Mouse (Mus musculus): ENCODE results near the gene Cyb5r3. TPM values are rescaled to one million over a fixed set of nuclear protein-coding genes. Genes with fewer than 3 reads are reported as not detected.

Gene Cyb5r3
- polyA plus RNA-seq, 1 experiment from 2014 or later = 270 TPM

DNA sequence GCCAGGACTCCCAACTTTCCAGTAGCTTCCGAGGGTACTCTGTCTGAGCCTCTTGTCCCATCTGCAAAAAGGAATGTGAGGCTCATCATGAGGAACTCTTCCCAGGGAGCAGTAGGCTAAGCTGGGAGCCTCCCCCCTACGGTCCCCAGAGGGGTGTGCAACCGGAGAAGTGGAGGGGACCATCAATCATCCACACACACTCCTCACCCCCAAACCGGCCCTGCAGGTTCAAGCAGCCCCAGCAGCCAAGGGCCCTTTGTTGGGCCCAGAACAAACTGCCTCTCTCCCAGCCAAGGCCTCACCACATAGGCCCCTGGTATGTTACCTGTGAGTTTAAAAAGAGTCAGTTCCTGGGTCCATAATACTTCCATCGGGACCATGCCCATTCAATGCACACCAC, 5.3 kb downstream of the Cyb5r3 start:
- Histone ChIP-seq H3K4me3 (no peak overlapping the region), H3K27me3 (ENCODE audit: insufficient read depth, poor library complexity, severe bottlenecking) (peaks cover 5% of the 10 kb centered on the region; the same call in 1 of the 2 replicates), H3K4me1 (replicated peaks) (peaks cover 66% of the 10 kb centered on the region), H3K9me3 (no peaks in the 10 kb centered on the region), H3K36me3 (peaks cover 31% of the 10 kb centered on the region), H3K27ac (peak overlapping the region; percentile 60)
- WGBS = 73% methylated on average over 5 of the region's 5 CpGs
- no peak for DNase-seq (ENCODE audit: low spot score)

DNA sequence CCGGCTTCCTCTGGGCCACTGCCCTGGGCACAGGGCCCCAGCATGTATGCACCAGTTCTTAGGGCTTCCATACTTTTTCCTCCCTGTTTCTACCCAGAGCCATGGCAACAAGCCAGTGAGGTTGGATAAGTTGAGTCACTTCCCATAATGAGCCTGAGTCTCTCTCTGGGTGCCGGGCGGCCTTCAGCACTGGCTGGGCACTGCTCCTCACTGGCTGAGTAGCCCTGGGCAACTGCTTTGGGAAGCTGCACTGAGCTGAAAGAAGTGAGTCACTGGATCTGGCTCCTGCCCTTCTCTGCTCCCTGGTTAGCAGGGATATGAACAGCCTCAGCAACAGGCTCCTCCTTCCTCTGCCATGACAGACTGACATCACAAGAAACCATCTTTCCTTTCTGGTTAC, 5.8 kb downstream of the Cyb5r3 start:
- DNase-seq (ENCODE audit: low spot score) = no peak
- Histone ChIP-seq H3K27ac (peak overlapping the region; percentile 60), H3K36me3 (peaks cover 35% of the 10 kb centered on the region), H3K4me1 (replicated peaks) (peaks cover 66% of the 10 kb centered on the region), H3K27me3 (ENCODE audit: insufficient read depth, poor library complexity, severe bottlenecking) (peaks cover 8% of the 10 kb centered on the region; the same call in 1 of the 2 replicates), H3K9me3 (no peaks in the 10 kb centered on the region), H3K4me3 (no peak overlapping the region)
- WGBS = 91% methylated on average over 3 of the region's 3 CpGs

DNA sequence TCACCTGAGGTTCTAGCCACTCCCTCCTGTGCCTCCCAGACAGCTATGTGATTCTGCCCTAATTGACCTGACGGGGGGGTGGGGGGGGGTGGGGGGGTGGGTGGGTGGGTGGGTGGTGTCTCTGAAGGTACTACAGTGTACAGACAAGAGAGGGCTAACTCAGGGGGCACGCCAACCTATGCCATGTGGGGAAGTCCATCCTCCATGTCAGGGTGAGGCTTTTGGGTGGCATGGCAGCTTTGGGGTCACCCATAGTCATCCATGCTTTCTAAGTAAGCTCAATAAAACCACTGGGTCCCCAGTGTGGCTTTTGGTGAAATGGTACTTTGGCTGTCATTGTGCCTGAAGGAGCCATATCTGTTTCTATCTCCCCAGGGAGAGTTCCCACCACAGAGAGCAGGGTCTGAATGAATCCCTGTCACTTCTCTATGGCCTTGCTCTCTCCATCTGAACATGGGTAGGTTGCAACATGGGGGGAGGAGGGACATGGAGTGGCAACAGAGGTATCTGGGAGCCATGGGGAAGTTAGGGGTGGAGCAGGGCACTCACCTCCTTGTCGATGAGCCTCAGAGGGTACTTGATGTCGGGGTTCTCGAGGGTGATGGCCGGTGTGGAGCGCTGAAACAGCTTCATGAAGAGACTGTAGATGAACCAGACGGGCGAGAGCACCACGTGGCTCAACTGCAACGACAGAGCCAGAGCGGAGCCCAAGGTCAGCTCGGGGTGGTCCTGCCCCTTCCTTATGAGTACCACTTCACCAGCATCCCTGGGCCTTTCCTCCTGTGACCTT, 6.7 kb downstream of the Cyb5r3 start:
- H3K4me3 ChIP-seq = no peak overlapping the region
- WGBS = 91% methylated on average over 13 of the region's 13 CpGs
- H3K9me3 ChIP-seq = no peaks in the 10 kb centered on the region
- H3K36me3 ChIP-seq = peaks cover 43% of the 10 kb centered on the region
- DNase-seq (ENCODE audit: low spot score) = no peak
- H3K27ac ChIP-seq = no peak overlapping the region
- peaks cover 8% of the 10 kb centered on the region; the same call in 1 of the 2 replicates for H3K27me3 ChIP-seq (ENCODE audit: insufficient read depth, poor library complexity, severe bottlenecking)
- H3K4me1 ChIP-seq (replicated peaks) = peaks cover 66% of the 10 kb centered on the region

DNA sequence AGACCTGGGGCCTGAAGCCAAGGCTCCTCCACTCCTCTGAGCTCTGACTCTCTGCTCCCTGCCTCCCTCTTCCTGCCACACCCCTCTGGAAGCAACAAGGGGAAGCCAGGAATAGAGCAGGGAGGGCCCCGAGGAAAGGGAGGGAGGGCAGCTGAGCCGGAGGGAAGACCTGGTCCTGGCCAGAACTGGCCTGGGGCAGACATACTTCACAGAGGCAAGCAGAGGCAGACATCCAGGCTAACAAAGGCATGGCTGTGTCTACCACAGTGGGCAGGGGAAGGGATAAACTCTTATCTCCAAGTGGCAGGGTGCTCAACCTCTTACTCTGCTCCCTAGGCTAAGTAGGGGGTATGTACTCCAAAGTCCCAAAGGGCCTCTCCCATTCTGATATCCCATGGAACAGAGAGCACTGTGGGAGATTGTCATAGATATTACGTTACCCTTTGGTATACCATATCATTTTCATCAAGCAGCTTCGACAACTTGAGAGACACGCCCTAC, 7.4 kb downstream of the Cyb5r3 start:
- 78% methylated on average over 5 of the region's 5 CpGs for WGBS
- no peak for DNase-seq (ENCODE audit: low spot score)
- Histone ChIP-seq H3K27ac (peak overlapping the region; percentile 60), H3K9me3 (no peaks in the 10 kb centered on the region), H3K36me3 (peaks cover 50% of the 10 kb centered on the region), H3K4me1 (replicated peaks) (peaks cover 66% of the 10 kb centered on the region), H3K4me3 (no peak overlapping the region), H3K27me3 (ENCODE audit: insufficient read depth, poor library complexity, severe bottlenecking) (peaks cover 8% of the 10 kb centered on the region; the same call in 1 of the 2 replicates)

DNA sequence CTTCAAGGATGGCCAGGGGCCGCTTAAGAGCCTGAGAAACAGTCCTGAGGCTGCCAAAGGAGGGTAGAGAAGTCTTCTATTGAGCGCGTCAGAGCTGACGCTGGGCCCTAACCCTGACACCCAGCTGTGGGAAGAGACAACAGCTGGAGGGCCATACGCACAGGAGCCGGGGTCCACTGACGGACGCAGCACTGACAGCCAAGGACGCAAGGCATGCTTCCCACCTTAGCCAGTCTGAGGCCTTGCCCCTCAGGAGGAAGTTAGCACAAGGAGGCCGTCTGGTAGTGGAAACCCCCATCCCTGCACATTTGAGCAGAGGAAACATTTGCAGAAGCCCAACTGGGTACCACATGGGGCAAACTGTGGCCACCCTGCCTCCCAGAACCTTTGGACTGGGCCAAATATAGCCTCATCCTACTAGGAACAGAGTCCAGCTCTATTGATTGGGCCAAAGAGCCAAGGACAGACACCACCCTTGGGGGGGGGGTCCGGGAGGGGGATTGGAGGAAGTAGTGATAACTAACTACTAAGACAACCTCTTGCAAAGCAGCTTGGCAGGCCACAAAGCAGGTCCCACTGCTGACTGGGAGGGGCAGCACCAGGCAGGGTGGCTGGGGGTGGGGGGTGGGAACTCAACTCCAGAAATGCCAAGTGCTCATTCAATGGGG, 9.4 kb downstream of the Cyb5r3 start:
- DNase-seq (ENCODE audit: low spot score) = no peak
- H3K9me3 ChIP-seq = no peaks in the 10 kb centered on the region
- peaks cover 8% of the 10 kb centered on the region; the same call in 1 of the 2 replicates for H3K27me3 ChIP-seq (ENCODE audit: insufficient read depth, poor library complexity, severe bottlenecking)
- H3K4me1 ChIP-seq (replicated peaks) = peaks cover 54% of the 10 kb centered on the region
- H3K27ac ChIP-seq = peak overlapping the region; percentile 45; the same call in 1 of the 2 replicates
- WGBS = 88% methylated on average over 11 of the region's 11 CpGs
- H3K36me3 ChIP-seq = peaks cover 71% of the 10 kb centered on the region
- H3K4me3 ChIP-seq = no peak overlapping the region

DNA sequence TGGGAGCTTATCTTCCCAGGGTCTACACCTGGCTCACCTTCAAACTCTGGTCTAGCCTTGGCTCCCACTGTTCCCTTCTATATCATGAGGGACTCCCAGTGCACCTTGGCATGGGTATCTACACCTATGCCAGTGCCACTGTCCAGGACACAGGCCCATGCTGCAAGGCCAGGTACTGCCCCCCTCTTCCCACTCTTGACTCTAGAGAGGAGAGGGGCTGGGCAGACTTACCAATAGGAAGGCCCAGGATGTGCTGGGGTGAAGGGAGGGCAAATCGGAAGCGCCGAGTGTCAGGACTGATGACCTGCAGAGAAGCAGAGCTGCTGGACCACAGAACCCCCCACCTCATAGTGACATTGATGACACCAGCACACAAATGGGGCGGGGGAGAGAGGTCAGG, 10.4 kb downstream of the Cyb5r3 start:
- Histone ChIP-seq H3K4me3 (no peak overlapping the region), H3K4me1 (replicated peaks) (peaks cover 45% of the 10 kb centered on the region), H3K9me3 (no peaks in the 10 kb centered on the region), H3K27ac (peak overlapping the region; percentile 81), H3K27me3 (ENCODE audit: insufficient read depth, poor library complexity, severe bottlenecking) (peaks cover 8% of the 10 kb centered on the region; the same call in 1 of the 2 replicates), H3K36me3 (peaks cover 81% of the 10 kb centered on the region)
- DNase-seq (ENCODE audit: low spot score) = no peak
- WGBS = 78% methylated on average over 4 of the region's 4 CpGs

DNA sequence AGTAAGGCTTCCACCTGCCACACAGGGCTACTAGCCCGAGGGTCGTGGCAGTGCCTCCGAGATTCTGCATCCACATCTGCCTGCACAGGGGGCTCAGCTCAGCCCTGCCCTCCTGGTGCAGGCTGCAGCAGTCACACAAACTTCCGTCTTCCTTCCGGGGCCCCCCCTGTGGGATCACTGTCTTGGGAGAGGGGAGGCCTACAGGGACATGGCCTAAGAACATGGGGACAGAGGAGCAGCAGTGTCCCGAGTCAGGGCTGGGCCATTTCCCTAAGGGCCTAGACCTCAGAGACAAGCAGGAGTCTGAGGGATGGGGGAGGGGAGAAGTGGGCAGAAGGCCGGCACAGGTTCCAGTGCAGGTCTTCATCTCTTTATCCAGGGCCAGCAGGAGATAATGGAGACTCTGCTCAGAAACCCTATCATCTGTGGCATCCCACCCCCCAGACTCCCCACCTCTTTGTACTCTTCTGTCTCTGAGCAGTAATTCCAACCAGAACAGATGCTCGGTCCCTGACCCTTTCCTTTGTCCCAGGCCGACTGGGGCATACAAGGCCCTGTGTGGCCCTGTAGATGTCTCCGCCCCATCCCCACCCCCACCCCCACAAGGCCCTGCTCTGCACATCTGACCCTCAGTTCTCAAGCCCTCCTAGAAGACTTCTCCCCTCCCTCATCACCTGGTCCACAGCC, 11.2 kb downstream of the Cyb5r3 start:
- Histone ChIP-seq H3K27me3 (ENCODE audit: insufficient read depth, poor library complexity, severe bottlenecking) (peaks cover 8% of the 10 kb centered on the region; the same call in 1 of the 2 replicates), H3K4me3 (peak overlapping the region; percentile 18), H3K9me3 (no peaks in the 10 kb centered on the region), H3K4me1 (replicated peaks) (peaks cover 39% of the 10 kb centered on the region), H3K27ac (peak overlapping the region; percentile 81), H3K36me3 (peaks cover 84% of the 10 kb centered on the region)
- DNase-seq (ENCODE audit: low spot score) = peak; percentile 64
- 27% methylated on average over 10 of the region's 10 CpGs for WGBS

DNA sequence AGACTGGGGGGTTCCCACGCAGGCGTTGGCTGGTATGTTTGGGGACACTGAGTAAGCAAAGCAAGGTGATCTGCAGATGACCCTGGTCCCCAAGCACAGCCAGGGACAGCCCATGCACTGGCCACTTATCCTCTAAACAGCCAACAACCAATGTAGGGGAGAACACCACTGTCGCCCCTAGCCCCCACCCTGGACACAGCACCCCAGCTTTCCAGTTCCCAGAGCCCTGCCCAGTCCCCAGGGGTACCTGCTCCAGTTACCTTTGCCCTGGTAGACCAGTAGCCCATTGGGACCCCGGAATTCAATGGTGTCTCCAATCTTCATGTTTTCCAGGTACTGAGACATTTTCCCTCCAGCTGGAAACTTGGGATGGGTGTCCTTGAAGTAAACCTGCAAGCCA, 11.8 kb downstream of the Cyb5r3 start:
- DNase-seq (ENCODE audit: low spot score) = no peak
- H3K4me3 ChIP-seq = no peak overlapping the region
- peaks cover 39% of the 10 kb centered on the region for H3K4me1 ChIP-seq (replicated peaks)
- H3K27ac ChIP-seq = peak overlapping the region; percentile 81
- H3K27me3 ChIP-seq (ENCODE audit: insufficient read depth, poor library complexity, severe bottlenecking) = peaks cover 8% of the 10 kb centered on the region; the same call in 1 of the 2 replicates
- no peaks in the 10 kb centered on the region for H3K9me3 ChIP-seq
- 92% methylated on average over 4 of the region's 4 CpGs for WGBS
- H3K36me3 ChIP-seq = peaks cover 86% of the 10 kb centered on the region

DNA sequence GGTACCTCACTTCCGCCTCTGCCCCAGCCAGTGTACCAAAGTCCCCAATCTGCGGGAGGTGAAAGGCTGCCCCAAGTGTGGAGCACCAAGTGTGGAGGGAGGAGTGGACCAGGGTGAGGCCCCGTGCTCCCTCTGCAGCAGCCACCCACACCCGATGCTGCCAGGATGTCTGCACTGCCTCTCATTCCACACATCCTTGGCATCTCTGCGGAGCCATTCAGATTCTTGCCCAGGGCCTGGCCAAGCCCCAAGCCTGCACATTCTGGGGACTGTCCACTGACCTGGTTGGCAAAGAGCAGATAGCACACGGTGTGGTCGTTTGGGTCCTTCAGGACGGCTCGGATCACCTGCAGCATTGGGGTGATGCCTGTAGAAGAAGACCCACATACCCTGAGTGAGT, 12.6 kb downstream of the Cyb5r3 start:
- peaks cover 35% of the 10 kb centered on the region for H3K4me1 ChIP-seq (replicated peaks)
- DNase-seq (ENCODE audit: low spot score) = no peak
- H3K9me3 ChIP-seq = no peaks in the 10 kb centered on the region
- 95% methylated on average over 9 of the region's 9 CpGs for WGBS
- H3K4me3 ChIP-seq = no peak overlapping the region
- peak overlapping the region; percentile 12; the same call in 1 of the 2 replicates for H3K27ac ChIP-seq
- H3K27me3 ChIP-seq (ENCODE audit: insufficient read depth, poor library complexity, severe bottlenecking) = peaks cover 8% of the 10 kb centered on the region; the same call in 1 of the 2 replicates
- H3K36me3 ChIP-seq = peaks cover 85% of the 10 kb centered on the region

DNA sequence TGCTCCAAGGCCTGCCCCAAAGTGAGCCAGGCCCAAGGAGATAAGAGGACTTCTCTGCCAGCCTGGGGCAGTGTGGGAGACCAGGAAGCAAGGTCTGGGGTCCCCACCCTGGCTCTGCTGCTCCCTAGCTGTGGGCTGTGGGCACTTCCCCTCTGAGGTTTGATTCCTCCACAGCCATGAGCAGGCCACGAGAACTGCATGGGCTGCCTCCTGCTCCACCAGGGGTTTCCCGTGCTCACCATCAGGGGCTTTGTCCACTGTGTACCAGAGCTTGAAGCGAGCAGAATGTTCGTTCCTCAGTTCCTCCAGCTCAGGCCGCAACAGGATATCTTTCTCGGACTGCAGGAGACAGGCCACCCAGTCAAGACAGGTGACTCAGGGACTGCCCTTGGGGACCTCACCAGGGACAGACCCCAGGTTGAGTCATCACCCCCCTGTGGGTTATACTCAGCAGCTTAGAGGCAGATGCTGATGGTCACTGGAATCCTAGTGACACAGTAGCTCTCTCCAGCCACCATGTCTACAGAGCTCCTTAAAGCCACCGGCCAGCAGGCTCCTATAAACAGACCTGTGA, 13.7 kb downstream of the Cyb5r3 start:
- Histone ChIP-seq H3K27ac (peak overlapping the region; percentile 35; the same call in 1 of the 2 replicates), H3K36me3 (peaks cover 91% of the 10 kb centered on the region), H3K4me1 (replicated peaks) (peaks cover 33% of the 10 kb centered on the region), H3K27me3 (ENCODE audit: insufficient read depth, poor library complexity, severe bottlenecking) (peaks cover 8% of the 10 kb centered on the region; the same call in 1 of the 2 replicates), H3K4me3 (no peak overlapping the region), H3K9me3 (no peaks in the 10 kb centered on the region)
- DNase-seq (ENCODE audit: low spot score) = no peak
- WGBS = 92% methylated on average over 7 of the region's 7 CpGs

DNA sequence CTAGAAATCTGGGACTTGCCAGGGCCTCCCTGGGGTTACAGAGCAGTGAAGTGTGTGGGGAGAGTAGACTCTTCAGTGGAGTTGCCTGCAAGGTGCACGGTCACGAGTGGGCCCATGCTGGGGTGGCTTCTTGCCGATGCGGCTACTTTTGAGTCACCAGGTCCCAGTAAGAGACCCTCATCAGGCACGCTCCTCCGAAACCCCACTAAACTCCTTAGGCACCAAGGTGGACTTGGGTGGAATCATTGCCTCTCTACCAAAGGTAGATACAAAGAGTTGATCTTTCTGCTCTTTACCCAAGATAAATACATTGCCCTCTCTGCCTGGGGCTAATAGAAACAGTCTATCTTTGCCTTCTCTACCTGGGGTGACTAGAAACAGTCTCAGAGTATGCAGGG, 14.7 kb downstream of the Cyb5r3 start:
- WGBS = 96% methylated on average over 6 of the region's 6 CpGs
- H3K36me3 ChIP-seq = peaks cover 92% of the 10 kb centered on the region
- no peak overlapping the region for H3K4me3 ChIP-seq
- peaks cover 27% of the 10 kb centered on the region for H3K4me1 ChIP-seq (replicated peaks)
- H3K27me3 ChIP-seq (ENCODE audit: insufficient read depth, poor library complexity, severe bottlenecking) = peaks cover 8% of the 10 kb centered on the region; the same call in 1 of the 2 replicates
- no peaks in the 10 kb centered on the region for H3K9me3 ChIP-seq
- H3K27ac ChIP-seq = peak overlapping the region; percentile 17; the same call in 1 of the 2 replicates
- no peak for DNase-seq (ENCODE audit: low spot score)
